Mouse (Mus musculus) kidney, embryonic 16.5 days (tissue): ENCODE measurements at regions not wholly inside any gene's neighbourhood (a gene's known extent, or its start where the extent isn't known, plus 50 kb on each side); places are given as distances from the start of the nearest gene placed in this dataset.

Experiments used
- ATAC-seq: fragments of 200-750 bp; cut with Nextera tagmentation; 2 replicates; pipeline ENCODE4 v1.8.0; 2017; ENCODE audit warnings: moderate TSS enrichment; ENCODE audit not compliant: low FRiP score, low TSS enrichment
- H3K27ac ChIP-seq: fragments of 300-500 bp; sonication (generic); 2 replicates; pipeline ENCODE4 v1.5.1; 2014; ENCODE audit warnings: low read length
- H3K27me3 ChIP-seq: fragments of 300-500 bp; sonication (generic); 2 replicates; pipeline ENCODE4 v1.6.1; 2014; ENCODE audit warnings: low read length, control low read depth, mixed read lengths; ENCODE audit not compliant: insufficient read depth
- H3K36me3 ChIP-seq: fragments of 300-500 bp; sonication (generic); 2 replicates; pipeline ENCODE4 v1.6.1; 2014; ENCODE audit warnings: low read length, control low read depth, mixed read lengths; ENCODE audit not compliant: insufficient read depth
- H3K4me1 ChIP-seq: fragments of 300-500 bp; sonication (generic); 2 replicates; pipeline ENCODE4 v1.6.1; 2014; ENCODE audit warnings: low read length, control low read depth, mixed read lengths; ENCODE audit not compliant: insufficient read depth
- H3K4me2 ChIP-seq: fragments of 300-500 bp; sonication (generic); replicated peaks from 2 replicates; pipeline ENCODE4 v1.6.1; 2014; ENCODE audit warnings: low read depth, low read length
- H3K4me3 ChIP-seq: fragments of 300-500 bp; sonication (generic); 2 replicates; pipeline ENCODE4 v1.5.1; 2014; ENCODE audit warnings: mild to moderate bottlenecking, low read length
- H3K9ac ChIP-seq: fragments of 300-500 bp; sonication (generic); replicated peaks from 2 replicates; pipeline ENCODE4 v1.6.1; 2014; ENCODE audit warnings: low read length
- H3K9me3 ChIP-seq: fragments of 300-500 bp; sonication (generic); 2 replicates; pipeline ENCODE4 v1.6.1; 2016; ENCODE audit warnings: low read length, control low read depth
- WGBS: fragments of 180-500 bp; shearing (Covaris S2); extraction: QIAGEN DNeasy Blood & Tissue Kit; methylation state at CpG from one replicate; pipeline ENCODE4 v1.1.7; 2014; 5-methylcytosine and 5-hydroxymethylcytosine counted together

DNA sequence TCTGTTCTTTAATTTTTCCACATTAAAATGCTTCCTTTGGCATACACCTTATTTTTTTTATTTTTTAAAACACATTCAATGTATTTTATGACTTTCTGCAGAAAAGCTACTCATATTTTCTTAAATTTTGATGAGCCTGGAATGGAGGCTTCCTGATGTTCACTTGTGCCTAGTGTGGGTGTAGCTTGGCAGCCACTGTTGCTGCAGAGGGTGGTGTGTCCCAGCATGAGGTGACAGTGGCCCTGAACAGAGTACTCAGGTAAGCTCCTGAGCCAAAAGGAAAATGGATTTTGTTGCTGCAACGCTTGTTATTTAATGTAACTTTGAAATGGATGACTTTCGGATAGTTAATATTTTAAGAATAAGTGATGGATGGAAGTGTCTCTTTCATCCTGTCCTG lies 170.6 kb downstream of the Eipr1 start:
- H3K36me3 ChIP-seq: no peaks in the 10 kb centered on the region
- WGBS: 89% methylated on average over 2 of the region's 2 CpGs
- no peaks in the 10 kb centered on the region for H3K27me3 ChIP-seq
- no peak overlapping the region for H3K4me3 ChIP-seq
- no peak for ATAC-seq
- H3K4me1 ChIP-seq: no peaks in the 10 kb centered on the region
- H3K4me2 ChIP-seq: no peak overlapping the region
- no peak overlapping the region for H3K9ac ChIP-seq
- no peak overlapping the region for H3K27ac ChIP-seq
- H3K9me3 ChIP-seq: no peaks in the 10 kb centered on the region

DNA sequence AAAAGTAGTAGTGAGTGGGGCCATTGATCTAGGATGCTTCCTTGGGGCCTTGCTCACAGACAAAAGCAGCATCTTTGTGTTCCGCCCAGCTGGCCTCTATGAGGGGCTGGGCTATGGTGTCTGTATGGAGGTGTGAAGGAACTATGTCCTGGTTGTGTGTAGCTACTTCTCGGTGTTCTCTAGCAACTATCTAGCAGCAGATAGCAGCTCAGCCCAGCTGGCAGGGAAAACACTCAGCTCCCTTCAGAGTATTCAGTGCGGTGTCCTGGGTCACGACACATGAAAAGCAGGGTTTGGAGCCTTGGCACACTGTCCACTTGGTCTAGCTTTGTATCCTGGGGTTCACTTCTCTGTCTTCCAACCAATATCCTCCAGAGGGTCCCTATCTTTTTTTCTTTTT lies 173.6 kb downstream of the Eipr1 start:
- no peak overlapping the region for H3K9ac ChIP-seq
- H3K4me3 ChIP-seq: no peak overlapping the region
- no peaks in the 10 kb centered on the region for H3K4me1 ChIP-seq
- no peak for ATAC-seq
- H3K36me3 ChIP-seq: no peaks in the 10 kb centered on the region
- 91% methylated on average over 4 of the region's 4 CpGs for WGBS
- H3K4me2 ChIP-seq: no peak overlapping the region
- no peak overlapping the region for H3K27ac ChIP-seq
- no peaks in the 10 kb centered on the region for H3K27me3 ChIP-seq
- no peaks in the 10 kb centered on the region for H3K9me3 ChIP-seq

DNA sequence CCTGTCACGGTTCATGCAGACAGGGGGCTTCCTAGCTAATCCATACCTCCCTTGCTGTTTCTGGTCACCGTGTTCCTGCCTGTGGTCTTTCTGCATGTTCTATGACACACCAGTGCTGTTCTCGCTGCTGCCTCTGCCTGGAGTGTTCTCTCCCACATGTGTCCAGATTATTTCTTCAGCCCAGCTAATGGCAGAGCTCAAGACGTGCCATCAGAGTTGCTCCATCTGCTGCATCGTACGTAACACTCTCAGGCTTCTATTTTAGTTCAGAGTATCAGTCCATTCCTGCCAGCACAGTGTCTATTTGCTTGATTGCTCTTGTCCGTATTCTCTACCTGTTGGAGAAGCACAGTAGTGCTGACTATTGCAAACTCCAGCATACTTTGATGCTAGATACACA lies 188.3 kb downstream of the Eipr1 start:
- Histone ChIP-seq H3K4me3 (no peak overlapping the region), H3K9me3 (no peaks in the 10 kb centered on the region), H3K9ac (no peak overlapping the region), H3K27ac (no peak overlapping the region), H3K4me1 (no peaks in the 10 kb centered on the region), H3K4me2 (no peak overlapping the region), H3K36me3 (no peaks in the 10 kb centered on the region), H3K27me3 (no peaks in the 10 kb centered on the region)
- 79% methylated on average over 7 of the region's 7 CpGs for WGBS
- no peak for ATAC-seq

DNA sequence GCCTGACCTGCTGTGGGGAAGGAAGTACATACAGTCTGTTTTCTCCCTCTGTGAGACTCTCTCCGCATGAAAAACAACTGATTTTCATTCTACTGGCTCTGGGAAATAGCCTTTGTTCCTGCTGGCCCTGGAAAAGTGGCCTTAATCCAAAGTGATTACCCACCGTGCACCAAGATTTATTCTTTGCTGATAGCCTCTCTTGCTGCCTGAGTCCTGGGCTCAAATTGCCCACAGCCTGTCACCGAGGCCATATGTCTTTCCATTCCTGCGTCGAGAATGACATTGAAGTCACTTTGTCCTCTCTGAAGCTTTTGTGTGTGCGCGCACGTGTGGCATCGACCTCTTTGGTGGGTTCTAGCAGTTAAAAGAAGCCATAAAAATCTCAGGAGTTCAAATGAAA lies 197.3 kb downstream of the Eipr1 start:
- H3K4me1 ChIP-seq: no peaks in the 10 kb centered on the region; the same call in 1 of the 2 replicates
- 20% methylated on average over 9 of the region's 9 CpGs for WGBS
- ATAC-seq: no peak
- H3K9me3 ChIP-seq: peaks cover 10% of the 10 kb centered on the region; the same call in 1 of the 2 replicates
- no peaks in the 10 kb centered on the region for H3K36me3 ChIP-seq
- no peak overlapping the region for H3K4me3 ChIP-seq
- no peak overlapping the region for H3K4me2 ChIP-seq
- no peak overlapping the region for H3K27ac ChIP-seq
- H3K27me3 ChIP-seq: no peaks in the 10 kb centered on the region
- no peak overlapping the region for H3K9ac ChIP-seq

DNA sequence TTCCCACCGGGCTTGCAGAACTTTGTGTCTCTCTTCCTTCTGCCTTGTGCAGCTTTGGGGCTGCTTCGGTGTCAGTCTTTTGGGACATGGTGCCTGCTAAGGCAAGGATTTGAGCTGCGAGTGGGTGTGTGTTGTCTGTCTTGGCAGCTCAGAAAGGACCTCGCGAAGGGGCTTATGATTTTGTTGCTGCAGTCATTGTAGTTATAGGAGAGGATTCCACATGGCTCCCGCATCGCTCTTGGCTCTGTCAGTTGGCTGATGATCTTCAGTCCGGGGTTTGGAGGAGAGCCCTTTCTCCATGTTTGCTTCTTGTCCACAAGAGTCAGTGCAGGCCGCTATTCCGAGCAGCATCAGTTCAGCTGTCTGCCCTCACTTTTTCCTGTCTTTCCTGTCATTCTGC lies 197.7 kb downstream of the Eipr1 start:
- no peak for ATAC-seq
- no peaks in the 10 kb centered on the region; the same call in 1 of the 2 replicates for H3K4me1 ChIP-seq
- peaks cover 10% of the 10 kb centered on the region; the same call in 1 of the 2 replicates for H3K9me3 ChIP-seq
- H3K27ac ChIP-seq: no peak overlapping the region
- 58% methylated on average over 10 of the region's 10 CpGs for WGBS
- no peak overlapping the region for H3K9ac ChIP-seq
- H3K4me2 ChIP-seq: no peak overlapping the region
- no peak overlapping the region for H3K4me3 ChIP-seq
- no peaks in the 10 kb centered on the region for H3K36me3 ChIP-seq
- H3K27me3 ChIP-seq: no peaks in the 10 kb centered on the region

DNA sequence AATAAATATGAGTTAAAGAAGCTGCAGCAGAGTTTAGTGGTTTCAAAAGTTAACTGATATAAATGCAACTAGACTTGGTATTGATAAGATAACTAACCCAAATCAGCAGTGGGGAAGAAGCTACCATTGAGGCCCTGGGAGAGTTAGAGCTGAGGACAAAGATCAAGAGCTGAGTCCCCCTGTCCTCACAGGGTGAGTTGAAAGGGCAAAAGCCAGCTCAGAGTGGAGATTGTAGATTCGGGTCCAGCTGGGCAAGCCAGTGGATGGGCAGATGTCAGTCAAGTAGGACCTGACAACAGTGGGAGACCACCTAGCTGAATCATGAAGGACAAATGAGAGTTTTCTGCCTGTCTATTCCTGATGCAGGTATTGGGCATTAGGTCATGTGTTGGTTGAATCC lies 205.6 kb downstream of the Eipr1 start:
- Histone ChIP-seq H3K4me1 (no peaks in the 10 kb centered on the region), H3K9me3 (peaks cover 9% of the 10 kb centered on the region; the same call in 1 of the 2 replicates), H3K4me3 (no peak overlapping the region), H3K36me3 (no peaks in the 10 kb centered on the region), H3K27me3 (no peaks in the 10 kb centered on the region), H3K9ac (no peak overlapping the region), H3K4me2 (no peak overlapping the region), H3K27ac (no peak overlapping the region)
- ATAC-seq: no peak
- 79% methylated on average over 1 of the region's 1 CpGs for WGBS

DNA sequence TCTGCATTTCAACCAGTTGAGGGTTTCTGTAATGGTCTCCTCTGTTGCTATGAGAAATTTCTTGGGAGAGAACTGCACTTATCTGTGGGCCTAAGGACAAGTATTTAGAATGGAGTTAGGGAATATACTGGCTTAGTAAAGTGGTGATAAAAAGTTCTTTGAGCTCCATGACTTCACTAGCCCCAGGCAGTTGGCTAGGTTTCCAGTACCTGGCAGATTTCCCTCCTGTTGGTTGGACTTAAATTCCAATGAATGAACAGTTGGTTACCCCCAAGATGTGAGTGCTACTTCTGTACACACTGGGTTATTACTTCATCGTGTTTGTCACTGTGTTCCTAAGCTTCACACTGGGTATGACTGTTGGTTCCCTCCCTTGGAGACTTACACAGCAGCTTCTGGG lies 207.1 kb downstream of the Eipr1 start:
- no peaks in the 10 kb centered on the region for H3K27me3 ChIP-seq
- H3K4me3 ChIP-seq: no peak overlapping the region
- no peaks in the 10 kb centered on the region for H3K4me1 ChIP-seq
- 84% methylated on average over 1 of the region's 1 CpGs for WGBS
- H3K9ac ChIP-seq: no peak overlapping the region
- H3K9me3 ChIP-seq: no peaks in the 10 kb centered on the region
- H3K27ac ChIP-seq: no peak overlapping the region
- no peak for ATAC-seq
- no peak overlapping the region for H3K4me2 ChIP-seq
- H3K36me3 ChIP-seq: no peaks in the 10 kb centered on the region

DNA sequence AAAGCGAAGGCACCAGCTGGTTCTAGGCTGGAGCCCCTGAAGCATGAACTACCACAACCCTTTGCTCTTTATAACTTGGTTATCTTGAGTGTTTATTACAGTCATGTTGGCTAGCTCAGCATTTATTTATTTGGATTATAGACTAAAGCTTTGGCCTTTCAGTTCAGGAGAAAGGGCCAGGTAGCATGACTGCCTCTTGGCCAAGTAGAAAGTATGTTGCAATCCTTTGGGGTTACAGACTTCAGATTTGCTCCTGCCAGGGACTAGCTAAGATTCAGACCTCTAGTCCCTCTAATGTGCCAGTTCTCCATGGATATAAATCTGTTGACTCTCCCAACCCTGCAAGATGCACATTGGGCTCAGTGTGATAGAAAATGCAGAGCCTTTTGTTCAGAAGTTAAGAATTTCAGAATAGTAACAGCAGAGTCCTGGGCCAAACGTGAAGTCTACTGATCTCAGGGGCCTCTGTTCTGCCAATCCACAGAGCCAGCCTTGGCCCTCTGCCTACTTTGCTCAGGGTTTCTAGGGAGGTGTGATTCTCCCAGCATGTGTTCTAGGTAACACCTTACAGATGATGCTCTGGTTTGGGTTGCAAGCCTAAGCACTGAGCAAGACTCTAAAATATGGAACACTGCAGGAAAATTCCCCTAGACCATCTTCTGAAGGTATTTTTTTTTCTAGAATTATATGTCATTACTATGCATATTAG lies 218.2 kb downstream of the Eipr1 start:
- Histone ChIP-seq H3K27ac (no peak overlapping the region), H3K4me1 (no peaks in the 10 kb centered on the region), H3K27me3 (no peaks in the 10 kb centered on the region), H3K9me3 (no peaks in the 10 kb centered on the region), H3K9ac (no peak overlapping the region), H3K4me3 (no peak overlapping the region), H3K4me2 (no peak overlapping the region), H3K36me3 (no peaks in the 10 kb centered on the region)
- WGBS: 73% methylated on average over 2 of the region's 2 CpGs
- no peak for ATAC-seq

DNA sequence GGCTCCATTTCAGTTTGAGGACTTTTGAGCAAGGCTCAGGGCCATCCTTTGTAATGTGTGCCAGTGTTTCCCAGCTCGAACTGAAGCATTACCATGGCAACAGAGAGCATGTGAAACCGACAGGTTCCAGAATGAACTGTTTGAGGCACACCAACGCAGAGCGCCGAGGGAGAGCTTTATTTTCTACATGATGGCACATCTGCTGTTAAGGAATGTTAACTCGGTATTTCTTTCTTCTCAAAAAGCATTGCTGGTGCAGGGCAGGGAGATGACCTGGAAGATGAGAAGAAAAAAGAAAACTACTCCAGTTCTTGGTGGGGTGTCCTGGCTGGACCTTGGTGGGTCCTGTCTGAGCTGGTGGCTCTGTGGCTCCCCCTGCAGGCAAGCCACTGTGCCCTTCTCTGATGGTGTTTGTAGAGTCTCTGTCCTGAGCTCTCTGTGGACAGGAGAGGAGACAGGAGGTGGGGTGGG lies 223.0 kb downstream of the Eipr1 start:
- H3K4me2 ChIP-seq: no peak overlapping the region
- H3K4me1 ChIP-seq: no peaks in the 10 kb centered on the region
- H3K9ac ChIP-seq: no peak overlapping the region
- no peaks in the 10 kb centered on the region for H3K27me3 ChIP-seq
- 0 out of 2 replicates have a peak, but pooled peaks have one; percentile 4 for ATAC-seq
- no peaks in the 10 kb centered on the region for H3K36me3 ChIP-seq
- 60% methylated on average over 6 of the region's 6 CpGs for WGBS
- H3K9me3 ChIP-seq: no peaks in the 10 kb centered on the region
- H3K4me3 ChIP-seq: no peak overlapping the region
- H3K27ac ChIP-seq: no peak overlapping the region

DNA sequence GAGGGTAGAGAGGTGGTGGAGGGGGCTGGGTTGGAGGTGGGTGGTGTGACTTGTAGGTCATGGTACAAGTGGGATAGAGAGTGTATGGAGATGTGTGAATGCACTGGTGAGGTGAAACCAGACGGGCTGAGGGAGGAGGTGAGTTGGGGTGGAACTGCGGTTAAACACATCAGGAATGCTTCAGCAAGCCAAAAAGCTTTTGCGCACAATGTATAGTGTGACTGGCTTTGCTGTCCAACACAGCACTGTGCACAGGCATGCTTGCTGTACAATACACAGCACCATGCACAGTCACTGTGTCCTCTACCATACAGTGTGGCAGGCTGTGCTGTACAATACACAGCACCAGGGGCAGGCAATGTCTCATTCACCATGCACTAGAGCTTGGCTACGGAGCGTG lies 223.6 kb downstream of the Eipr1 start:
- Histone ChIP-seq H3K9ac (no peak overlapping the region), H3K4me2 (no peak overlapping the region), H3K9me3 (no peaks in the 10 kb centered on the region), H3K36me3 (no peaks in the 10 kb centered on the region), H3K4me3 (no peak overlapping the region), H3K27me3 (no peaks in the 10 kb centered on the region), H3K4me1 (no peaks in the 10 kb centered on the region), H3K27ac (no peak overlapping the region)
- 87% methylated on average over 5 of the region's 5 CpGs for WGBS
- ATAC-seq: peak; percentile 63; the same call in 1 of the 2 replicates
